Mouse (Mus musculus) 3134 (cell line): ENCODE measurements at regions not wholly inside any gene's neighbourhood (a gene's known extent, or its start where the extent isn't known, plus 50 kb on each side); places are given as distances from the start of the nearest gene placed in this dataset.

Source experiments
- DNase-seq: peaks from one replicate; pipeline ENCODE4 v3.0.0-alpha.2; 2011; ENCODE audit warnings: low spot score; ENCODE audit not compliant: insufficient read length; ENCODE audit errors: extremely low read depth

DNA sequence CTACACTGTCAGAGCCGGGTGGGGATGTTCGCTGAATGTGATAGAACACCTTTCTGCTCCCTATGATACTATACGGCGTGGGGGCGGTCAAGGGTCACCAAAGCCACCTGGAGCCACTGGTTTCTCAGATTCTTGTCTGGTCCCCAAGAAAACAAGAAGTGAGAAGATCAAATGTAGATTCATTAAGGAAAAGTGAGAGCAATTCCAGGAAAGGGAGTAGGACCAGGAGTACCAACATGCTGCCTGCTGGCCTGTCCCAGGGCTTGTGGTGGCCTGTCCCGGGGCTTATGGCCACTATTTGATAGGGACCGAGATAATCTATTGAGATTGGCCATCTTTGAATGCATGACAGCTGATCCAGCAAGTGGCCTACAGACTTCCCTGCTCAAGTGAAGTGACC lies 58.8 kb upstream of the Fut8 start:
- DNase-seq: no peak

DNA sequence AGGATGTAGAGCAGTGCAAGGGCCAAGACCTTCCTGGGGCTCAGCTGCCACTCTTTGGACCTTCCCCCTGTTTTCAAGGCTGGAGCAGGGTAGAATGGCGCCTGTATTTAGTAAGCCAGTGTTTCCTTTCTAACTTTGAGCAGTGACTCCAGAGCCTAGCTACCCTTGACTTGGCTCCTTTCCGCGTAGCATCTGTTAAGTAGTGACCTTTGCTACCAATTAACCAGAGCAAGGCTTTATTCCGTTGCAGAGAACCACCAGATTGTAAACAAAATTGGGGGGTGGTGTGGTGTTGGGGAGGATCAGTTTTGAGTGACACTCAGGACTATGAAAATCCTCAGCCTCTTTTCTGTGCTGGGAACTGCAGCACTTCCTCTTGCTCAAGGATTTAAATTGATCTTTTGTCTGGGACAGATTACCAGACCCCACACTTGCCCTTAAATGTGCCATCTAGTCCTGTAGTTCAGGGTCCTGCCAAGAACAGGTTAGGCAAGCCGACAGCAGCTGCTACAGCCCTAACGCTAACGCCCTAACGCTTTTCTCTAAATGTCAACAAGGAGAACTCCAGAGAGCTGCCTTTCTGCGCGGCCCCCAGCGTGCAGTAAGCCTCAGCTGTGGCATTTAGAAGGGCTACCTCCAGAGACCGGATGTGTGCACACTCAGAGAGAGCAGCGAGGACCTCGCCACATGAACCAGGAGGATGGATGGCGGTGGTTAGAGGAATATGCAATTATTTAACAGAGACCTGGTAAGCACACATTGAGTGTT lies 59.9 kb upstream of the Fut8 start:
- DNase-seq: no peak

DNA sequence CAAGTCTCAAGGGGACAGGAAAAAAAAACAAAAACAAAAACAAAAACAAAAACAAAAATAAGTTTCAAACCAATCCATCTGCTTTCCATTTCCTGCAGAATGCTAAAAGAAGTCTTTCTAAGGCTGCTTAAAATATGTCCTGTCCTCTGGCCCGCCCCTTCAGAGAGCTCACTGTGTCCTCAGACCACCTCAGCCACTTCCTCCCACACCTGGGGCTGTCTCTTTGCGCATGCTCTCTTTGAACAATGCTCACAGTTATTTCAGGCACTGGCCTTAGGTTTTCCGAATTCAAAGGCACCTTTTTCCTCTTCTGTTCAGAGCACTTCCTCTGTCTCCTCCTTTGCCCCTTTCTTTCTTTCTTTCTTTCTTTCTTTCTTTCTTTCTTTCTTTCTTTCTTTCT lies 60.6 kb upstream of the Fut8 start:
- DNase-seq: no peak

DNA sequence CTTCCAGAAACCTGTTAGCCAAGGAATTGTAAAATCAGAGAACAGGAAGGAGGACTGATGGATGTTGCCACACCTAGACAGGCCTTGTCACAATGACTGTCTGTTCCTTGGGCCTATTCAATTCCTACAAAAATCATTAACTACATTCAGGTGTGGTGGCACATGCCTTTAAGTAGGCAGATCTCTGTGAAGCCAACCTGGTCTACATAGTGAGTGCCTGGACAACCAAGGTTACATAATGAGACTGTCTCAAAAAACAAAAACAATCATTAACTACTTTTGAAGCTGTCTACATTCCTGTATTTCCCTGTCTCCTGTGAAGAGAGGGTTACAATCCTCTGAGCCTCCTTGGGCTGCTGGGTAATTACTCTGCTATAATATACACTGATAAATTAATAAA lies 63.9 kb upstream of the Fut8 start:
- DNase-seq: no peak

DNA sequence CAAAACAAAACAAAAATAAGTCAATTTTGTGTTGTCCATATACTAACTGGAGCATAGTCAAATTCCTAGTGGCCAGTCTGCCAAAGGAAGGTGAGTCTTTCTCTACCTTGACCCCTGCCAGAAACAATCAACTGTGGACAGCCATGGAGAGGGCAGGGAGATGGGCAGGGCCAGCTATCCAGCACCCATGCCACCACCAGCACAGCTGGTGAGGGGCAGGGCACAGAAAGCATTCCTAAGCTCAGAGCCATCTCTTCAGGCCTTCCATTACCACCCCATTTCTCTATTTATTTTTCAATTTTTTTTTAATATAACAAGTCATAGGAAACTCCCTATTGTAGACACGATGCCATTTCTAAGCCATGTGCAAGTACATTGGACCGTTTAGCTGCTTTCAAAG lies 65.4 kb upstream of the Fut8 start:
- DNase-seq: no peak

DNA sequence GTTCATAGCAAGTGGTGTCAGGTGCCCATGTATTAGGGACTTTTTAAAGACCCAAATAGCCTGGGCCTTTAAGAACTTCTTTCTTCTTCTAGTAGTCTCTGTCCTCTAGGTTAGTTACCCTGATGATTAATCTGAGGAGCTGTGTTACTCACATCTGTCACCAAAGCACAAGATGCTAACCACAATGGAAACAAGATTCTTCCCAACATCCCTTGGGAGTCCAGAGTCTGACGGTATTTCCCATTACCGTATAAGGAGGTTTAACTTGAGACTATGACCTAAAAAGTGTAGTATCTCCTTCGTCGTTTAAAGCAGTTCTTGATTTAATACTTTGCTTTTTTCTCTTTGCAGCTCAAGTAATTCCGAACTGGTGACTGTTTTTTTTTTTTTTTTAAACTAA lies 67.7 kb upstream of the Fut8 start:
- DNase-seq: peak; percentile 43

DNA sequence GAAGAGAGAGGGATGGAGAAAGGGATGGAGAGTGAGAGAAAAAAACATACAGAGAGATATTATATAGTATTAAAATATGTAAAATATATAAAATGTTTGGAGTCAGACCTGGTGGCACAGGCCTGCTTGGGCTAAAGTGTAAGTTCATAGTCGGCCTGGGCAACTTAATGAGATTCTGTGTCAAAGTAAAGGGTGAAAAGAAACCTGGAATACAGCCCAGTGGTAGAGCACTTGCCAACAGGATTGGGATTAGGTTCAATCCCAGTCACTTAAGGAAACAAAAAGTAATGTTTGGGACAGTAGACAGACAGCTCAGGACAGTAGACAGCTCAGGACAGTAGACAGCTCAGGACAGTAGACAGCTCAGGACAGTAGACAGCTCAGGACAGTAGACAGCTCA lies 69.6 kb upstream of the Fut8 start:
- DNase-seq: no peak

DNA sequence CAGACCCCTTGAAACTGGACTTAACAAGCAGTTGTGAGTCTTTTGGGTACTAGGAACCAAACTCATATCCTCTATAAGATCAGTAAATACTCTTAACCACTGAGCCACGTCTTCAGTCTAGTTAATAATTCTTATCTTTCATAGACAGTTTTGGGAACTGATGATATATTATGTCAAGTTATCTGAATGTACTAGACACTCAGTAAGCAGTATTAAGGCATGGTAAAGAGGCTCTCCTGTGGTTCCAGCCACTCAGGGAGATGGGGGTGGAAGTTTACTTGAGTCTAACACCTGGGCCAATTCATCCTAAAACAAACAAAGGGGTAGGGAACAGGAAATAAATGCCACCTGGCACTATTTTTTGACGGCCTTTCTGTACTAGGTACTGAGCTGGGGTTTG lies 81.2 kb upstream of the Fut8 start:
- DNase-seq: no peak

DNA sequence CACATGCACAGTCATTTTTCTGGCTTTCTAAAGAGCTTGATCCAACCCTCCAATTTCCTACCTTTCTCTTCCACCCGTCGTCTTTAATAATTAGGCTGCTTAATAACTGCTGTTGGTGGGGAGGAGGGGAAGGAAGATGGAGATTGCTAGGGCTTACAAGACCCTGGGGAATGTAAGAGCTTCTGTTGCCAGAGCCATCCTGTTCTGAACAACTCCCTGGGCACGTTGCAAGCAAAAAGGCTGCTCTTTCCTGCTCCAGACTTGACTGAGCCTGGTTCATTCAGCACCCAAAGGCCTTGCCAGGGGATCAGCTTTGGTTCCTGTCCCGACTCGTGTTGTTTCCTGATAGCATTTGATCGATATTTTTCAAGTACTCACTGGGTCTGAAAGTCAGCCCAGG lies 82.3 kb upstream of the Fut8 start:
- no peak for DNase-seq

DNA sequence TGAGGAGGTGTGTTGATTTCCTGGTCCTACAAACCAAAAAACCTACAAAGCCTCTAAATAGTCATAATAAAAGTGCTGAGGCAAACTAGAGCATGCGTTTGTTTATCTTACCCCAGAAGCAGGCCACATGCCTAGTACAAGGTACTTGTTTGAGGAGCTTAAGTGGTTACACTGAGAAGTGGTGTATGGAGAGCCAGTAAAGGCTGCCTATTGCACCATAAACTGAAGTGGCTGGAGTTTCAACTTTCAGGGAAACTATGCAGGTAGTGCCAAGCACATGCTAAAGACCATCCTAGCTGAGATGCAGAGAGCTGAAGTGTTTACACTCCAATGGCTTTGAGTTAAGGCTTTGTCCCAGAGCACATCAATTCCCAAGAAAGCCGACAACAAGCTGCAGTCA lies 86.5 kb upstream of the Fut8 start:
- DNase-seq: no peak

DNA sequence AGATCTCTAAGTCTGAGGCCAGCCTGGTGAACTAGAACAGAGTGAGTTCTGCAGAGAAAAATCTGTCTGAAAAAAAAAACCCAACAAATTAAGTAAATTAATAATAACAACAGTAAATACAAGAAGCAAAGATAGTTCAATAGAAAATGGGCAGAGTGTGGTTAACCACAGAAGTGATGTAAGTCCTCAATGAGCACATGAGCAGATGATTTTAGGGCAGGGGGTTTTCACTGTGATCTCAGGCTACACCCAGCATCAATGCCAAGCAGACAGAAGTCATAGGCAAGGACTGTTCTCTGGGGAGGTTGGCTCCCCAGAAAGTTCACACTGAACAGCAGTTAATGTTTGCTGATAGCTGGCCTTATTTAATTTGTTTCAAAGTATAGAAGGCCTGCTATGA lies 88.1 kb upstream of the Fut8 start:
- DNase-seq: no peak

DNA sequence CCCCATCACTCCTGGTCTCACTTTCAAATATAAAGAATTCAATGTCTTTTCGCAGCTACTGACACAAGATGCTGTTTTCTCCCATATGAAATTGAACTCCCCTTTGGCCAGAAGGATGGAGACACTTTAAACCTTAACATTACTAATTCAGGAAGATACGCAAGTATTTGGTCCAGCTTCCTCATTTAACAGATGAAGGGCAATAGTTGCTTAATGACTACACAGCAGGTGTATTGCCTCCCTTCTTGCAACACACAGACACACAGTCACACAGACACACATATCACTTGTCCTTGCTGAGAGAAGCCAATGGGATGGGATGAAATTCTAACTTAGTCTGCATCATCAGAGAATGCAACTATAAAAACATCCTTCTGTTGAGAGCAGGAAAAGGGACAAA lies 89.8 kb upstream of the Fut8 start:
- no peak for DNase-seq

DNA sequence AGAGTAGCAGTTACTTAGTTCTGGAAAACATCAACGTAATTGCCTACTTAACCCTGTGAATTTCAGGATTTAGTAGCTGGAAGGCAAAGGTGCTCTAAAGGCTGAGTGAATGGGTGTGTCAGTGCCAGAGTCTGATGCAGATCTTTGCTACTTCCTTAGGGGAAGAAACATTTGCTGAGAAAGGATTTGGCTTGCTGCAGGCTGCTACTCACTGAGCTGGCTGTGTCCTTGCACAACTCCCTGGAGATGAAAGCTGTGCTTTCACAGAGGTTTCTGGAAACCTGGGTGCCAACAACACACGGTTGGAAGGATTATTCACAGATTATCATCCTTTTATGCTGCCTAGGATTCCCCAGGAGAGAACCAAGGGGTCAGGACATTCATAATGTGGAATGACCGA lies 94.0 kb upstream of the Fut8 start:
- no peak for DNase-seq

DNA sequence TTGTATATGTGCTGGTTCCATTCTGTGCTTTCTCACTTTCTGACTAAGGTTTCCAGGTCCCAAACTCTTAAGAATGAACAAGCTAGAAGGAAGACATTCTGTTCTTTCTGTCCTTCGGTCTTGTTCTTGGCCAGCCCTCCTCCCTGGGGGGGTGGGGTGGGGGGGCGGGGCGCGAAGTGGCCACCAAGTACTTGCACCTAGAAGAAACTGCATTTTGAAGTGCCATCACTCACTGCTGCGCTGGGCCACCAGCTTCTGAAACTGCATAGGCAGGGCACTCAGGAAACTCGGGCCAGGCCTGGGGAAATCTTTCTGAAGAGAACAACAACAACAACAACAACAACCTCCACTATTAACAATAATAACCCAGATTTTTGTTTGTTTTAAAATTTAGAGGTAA lies 94.4 kb upstream of the Fut8 start:
- no peak for DNase-seq

DNA sequence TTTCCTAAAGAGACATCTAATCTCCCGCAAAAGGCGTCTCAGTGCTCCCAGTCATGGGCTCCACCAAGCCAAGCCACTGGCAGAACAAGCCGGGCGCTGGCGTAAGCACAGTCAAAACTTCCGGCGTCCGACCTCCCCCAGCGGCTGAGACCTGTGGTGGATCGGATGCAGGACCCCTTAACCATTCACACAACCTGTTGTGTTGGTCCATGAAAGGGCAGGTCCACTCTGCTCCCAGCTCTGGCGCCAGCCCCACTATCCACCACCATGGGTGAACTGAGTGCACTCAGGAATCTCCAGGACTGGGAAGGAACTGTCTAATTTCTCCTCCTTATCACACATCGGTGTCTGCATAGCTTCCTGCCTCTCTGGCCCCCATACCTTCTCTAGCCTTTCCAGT lies 94.8 kb upstream of the Fut8 start:
- no peak for DNase-seq

DNA sequence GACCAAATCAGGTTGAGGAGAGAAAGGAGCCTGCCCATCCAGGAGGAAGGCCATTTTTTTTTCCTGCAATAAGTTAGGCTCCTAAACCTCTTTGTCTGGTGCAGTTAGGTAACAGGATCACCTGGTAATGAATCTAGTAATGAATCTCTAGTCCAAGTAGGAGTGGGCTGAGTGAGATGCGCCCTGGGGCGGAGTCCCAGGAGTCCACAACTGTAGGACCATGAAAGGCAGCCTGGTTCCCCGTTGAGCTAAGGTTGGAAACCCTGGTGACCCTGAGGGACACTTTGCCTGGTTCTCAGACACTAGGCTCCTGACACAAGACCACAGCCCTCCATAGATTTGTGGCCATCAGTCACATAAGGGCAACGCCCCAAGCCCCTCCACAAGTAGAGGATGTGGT lies 95.7 kb upstream of the Fut8 start:
- no peak for DNase-seq

DNA sequence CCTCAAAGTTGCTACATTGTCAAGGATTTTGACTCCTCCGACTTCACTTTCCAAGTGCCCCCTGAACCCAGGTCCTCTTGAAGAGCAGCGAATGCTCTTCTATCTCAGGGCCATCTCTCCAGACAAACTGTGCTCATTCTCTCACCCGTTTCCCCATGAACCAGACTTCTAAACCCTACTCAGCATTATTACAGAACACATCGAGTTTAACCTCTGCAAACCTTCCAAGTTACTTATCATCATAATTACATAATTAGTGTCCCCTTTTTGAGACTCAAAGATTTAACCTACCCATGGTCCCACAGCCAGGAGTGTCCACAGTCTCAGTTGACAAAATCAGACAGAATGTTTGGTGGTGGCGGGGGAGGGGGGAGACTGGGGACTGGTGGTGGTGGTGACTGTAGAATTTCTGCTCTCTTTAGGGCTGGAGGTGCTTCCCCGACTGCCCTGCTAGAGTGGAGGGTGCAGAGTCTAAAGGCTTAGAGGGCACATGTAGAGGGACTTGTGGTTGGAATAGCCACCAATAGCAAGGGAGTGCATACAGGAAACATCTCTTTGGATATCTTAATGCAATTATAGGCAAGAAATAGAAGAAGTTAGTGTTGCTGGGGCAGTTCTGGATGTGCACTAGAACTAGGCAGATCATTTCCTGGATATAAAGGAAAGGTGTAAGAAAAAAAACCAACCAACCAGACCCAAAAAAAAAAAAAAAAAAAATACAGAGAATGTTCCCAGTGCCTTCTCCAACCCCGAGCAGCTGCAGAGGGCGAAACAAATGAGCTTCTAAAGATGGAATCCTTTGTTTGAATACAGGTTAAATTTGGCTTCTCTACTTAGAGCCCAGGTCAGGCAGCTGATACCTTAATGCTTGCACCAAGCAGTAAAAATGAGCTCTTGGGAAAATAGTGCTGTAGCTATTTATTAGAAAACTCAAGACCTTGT lies 96.4 kb upstream of the Fut8 start:
- DNase-seq: no peak

DNA sequence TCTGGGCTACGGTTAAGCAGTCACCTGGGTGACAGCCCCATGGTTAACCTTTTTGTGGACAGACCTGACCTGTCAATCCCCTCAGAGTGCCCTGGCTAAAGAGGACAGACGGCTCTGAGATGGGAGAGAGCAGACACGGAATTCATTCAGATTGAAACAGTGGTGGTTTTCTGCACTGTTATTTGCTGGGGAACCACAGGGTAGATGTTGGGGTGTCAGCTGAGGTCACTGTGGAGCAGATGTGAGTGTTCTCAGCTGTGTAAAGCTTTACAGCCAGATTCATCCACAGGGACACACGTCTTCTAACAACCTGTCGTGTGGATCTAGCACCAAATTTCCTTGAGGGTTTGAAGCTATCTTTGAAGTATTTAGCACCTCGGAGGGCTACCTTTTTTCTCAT lies 97.3 kb upstream of the Fut8 start:
- no peak for DNase-seq

DNA sequence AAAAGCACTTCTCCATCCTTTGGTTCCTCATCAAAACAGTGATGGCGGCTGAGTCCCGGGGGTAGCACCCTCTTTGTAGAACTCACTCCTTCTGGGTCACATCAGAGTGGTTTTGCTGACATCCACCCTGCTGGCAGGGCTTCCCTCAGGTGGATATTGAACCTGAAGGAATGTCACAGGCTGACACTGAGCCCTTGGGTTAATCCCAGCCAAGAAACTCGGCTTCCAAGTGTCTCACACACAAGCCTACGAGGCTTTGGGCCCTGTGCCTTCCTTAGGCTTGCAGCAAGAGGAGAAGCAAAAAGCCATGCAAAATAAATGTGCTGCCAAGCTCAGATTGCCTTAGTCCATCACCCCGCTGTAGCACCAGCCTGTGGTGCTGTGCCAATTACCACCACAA lies 97.8 kb upstream of the Fut8 start:
- DNase-seq: no peak

DNA sequence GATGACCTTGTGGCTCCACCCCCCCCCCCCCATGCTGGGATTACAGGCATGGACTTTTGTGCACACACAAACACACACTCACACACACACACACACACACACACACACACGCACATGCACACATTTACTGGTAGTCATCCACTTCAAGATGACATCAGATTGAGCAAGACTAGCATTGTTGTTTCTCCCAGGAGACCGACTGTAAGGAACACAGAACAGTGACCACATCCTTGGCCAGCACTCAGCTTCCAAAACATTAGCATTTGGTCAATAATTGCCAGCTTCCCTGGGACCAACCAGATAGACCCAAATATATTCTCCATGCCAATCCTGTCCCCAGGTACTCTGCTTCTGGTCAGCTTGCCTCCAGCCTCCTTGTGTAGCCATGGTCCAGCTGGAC lies 98.2 kb upstream of the Fut8 start:
- peak; percentile 50 for DNase-seq

DNA sequence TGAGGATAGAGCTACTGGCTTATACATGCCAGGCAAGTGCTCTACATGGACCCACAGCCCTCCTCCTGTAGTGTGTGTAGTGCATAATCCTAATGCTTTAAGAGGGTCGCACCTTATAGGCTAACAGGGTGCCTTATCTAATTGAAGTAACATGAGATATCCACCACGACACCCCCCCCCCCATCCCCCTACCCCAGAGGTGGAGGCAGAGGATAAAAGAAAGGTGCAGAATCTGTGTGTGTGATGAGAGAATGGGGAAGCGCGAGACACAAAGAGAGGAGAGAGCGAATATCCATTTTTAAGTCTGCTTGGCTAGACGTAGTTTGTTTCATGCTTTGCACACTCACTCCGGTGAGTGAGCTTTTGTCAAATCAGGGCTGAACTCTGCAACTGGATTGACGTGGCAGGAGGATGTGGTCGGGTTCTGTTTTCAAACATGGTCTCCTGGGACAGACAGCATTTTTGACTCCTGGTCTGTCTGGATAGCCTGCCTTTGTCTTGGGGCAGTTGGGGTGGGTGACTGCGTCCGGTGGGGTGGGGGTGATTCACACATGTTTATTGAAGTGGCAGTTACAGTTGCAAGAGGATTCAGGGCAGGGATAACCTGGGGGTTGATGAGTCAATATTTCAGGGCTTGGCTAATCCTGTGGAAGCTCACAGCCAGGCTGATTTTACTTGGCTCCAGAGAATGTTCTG lies 99.3 kb upstream of the Fut8 start:
- DNase-seq: peak; percentile 87
